Mouse (Mus musculus) inflammation-experienced regulatory T-cells, adult 6 months (primary cell): ENCODE data around the gene Gtpbp6. TPM values are rescaled to one million over a fixed set of nuclear protein-coding genes. Genes with fewer than 3 reads are reported as not detected.
"Not testable (repeated sequence)": the region's sequence is repeated elsewhere in the genome, so short reads cannot be mapped to it uniquely, and the experiment has no call there.

Experiments used
- ATAC-seq: one replicate; pipeline ENCODE4 v1.8.0; 2017
- polyA plus RNA-seq, 3 experiments: library from polyadenylated mRNA; unstranded; fragments of 100-300 nt; shearing (Covaris generic); gene quantifications; one replicate each; pipeline ENCODE4 v1.2.1; 2017

Gene Gtpbp6
- polyA plus RNA-seq, 3 experiments from 2014 or later, result 12.3 to 15.1 (median 13.5) TPM

DNA sequence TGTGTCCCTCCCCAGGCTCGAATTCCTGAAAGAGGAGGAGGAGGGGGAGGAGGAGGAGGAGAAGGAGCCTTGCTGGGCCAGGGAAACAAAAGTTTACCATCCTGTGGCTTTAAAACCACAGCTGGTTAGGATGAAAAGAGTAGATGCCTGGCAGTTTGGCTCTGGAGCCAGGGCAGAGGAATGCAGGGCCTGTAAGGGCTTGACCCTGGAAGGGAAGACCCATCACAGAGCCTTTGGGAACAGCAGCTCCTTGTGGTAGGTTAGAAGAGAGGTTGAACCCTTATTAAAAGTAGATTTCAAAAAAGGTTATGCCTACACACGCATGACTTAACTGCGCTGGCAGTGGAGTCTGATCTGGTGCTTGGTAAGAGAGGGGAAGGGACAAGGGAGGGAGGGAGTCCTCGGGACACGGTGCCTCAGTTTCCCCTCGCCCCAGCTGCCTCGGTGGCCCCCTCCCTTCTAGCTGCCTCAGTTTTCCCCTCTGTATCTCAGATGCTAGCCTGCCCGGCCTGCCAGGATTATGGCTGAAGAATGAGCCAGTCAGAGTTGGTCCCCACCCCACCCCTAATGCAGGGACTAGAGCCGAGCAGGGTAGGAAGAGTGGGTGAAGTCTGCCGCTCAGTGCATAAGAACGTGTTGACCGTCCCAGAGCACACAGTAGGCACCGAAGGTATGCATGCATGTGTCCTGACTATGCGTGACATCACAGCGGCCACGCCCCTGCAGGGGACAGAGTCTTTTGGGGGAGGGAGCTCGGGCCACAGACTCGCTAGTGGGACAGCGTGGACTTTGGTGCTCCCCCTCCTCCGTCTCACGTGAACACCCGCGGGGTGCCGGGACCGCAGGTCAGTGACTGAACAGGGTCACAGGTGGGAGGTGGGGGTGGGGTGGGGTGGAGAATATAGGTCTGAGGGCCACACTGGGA lies 8.1 kb downstream of the Gtpbp6 start, which contains the start of gene Plcxd1:
Gene Plcxd1 (plus strand): TSS at position 314 of the 925 bp plus-strand sequence.
- no peak for ATAC-seq

DNA sequence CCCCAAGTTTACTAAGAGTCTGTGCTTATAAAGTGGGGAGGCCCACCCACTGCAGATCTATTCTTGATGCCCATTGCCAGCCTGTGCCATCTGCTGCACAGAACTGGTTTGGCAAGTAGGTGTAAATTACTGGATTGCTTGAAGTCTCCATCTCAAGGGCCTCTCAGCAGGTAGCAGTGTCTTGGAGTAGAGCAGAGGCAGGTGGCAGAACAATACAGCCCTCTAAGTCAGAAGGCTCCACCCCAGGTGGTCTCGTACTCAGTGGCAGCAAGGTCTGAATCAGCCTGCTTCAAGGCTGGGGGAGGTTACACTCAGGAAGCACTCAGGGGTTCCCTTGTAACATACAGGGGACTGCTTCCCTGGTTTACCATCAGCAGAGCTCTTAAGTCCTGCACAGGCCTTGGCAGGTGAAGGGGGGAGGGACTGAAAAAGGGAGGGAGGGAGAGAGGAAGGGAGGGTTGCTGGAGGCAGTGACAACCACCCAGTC lies 9.0 kb downstream of the Gtpbp6 start:
- ATAC-seq, result no peak

DNA sequence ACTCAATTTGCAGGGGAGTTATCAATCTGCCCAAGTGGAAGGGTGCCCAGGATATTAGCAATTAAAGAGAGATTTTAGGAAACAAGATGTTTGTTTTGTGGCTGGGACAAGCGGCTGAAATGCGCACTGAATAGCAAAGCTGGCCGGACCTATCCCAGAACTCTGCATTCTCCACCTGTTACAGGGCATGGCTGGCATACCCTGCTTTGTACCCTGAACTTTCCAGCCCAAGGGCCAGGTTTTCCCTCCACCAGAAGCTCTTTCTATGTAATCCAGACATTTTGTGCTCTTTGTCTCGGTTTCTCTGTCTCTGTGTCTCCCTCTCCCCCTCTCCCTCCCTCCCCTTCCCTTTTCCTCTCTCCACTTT lies 13.2 kb downstream of the Gtpbp6 start:
- ATAC-seq, result no peak

DNA sequence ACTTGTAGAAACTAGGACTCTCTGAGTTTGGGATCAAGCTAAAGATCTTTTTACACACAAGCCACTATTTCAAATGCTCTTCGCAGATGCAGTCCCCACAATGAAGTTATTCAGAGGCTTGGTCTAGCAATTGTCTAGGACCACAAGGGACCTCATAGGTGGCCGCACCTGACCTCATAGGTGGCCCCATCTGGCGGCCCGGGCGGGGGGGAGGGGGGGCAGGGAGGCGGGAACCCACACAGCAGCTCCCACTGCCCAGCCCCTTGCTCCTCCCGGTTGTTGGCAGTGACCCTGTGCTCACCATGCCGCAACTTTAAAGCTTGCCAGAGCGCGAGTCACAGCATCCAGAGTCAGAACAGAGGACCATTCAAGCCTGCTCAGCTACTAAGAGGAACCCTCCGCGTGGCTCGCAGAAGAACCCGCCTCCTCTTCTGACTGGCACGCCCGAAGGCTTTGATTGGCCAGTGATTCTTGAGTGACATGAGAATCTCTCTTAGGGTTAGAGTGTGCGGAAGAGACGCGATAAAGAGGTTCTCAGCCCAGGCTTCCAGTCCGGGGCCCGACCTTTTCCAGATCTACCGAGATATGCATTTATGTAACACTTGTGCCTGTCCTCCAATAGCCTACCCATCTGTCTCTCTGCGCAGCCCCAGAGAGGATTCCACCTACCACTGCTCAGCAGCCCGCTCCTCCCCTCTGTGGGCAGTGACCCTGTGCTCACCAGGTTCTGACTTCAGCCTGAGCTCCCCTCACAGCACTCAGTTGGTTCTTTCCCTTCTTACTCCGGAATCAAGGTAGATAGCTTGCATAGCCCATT lies 13.8 kb downstream of the Gtpbp6 start, which contains the start of gene Gm35315:
Gene Gm35315 (minus strand): TSS at position 391 of the 817 bp plus-strand sequence.
- ATAC-seq, result peak; percentile 99

DNA sequence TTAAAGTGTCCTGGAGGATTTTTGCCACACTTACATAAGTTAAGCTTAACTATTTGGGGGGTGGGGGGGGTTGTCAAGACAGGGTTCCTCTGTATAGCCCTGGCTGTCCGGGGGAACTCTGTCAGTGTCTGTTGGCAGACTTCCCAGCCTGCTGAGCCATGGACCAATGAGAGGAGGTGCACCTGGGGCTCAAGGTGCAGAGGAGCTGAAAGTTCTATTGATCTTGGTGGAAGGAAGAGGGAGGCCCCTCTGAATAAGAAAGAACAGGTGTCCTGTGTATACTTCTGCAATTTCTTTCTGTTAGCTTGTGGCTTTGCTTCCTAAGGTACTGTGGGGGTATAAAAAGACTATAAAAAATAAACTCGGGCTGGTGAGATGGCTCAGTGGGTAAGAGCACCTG lies 16.5 kb downstream of the Gtpbp6 start:
- ATAC-seq, result no peak

DNA sequence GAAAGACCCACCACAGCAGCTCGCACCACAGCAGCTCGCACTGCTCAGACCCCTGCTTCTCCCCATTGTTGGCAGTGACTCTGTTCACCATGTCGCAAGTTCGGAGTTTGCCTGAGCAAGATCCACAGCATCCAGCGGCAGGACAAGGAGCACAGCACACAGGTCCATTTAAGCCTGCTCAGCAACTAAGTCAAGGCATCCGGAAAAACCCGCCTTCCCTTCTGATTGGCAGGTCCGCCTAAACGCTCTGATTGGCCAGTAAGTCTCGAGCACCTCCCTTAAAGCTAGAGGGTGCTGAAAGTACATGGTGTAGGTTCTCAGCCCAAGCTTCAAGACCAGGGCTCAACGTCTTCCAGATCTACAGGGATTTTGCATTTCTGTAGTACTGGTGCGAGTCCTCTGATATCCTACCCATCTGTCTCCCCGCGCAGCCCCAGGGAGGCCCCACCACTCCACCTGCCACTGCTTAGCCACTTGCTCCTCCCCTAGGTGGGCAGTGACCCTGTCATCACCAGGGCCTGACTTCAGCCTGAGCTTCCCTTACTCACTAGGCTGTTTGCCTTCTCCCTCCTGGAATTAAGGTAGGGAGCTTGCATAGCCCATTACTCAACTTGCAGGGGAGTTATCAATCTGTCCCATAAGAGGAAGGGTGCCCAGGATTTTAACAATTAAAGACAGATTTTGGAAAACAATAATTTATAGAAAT lies 21.7 kb downstream of the Gtpbp6 start:
- ATAC-seq, result no peak

DNA sequence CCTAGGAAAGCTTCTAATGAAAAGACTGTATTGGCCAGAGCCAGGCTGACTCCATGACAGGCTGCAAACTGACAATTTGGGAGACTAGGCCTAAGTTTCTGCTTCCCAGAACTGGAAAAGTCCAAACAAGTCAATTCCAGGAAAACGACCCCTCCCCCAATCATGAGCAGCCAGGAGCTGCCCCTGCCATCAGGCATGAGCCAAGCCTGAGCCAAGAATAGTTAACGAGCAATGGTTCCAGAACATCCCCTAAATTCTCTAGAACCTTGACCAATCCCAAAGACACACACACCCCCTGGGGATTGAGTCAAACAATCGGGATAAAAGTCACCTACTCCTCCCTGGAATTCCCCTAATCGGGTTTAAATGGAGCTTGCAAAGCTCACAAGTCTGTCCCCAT lies 25.0 kb downstream of the Gtpbp6 start:
- no peak for ATAC-seq

DNA sequence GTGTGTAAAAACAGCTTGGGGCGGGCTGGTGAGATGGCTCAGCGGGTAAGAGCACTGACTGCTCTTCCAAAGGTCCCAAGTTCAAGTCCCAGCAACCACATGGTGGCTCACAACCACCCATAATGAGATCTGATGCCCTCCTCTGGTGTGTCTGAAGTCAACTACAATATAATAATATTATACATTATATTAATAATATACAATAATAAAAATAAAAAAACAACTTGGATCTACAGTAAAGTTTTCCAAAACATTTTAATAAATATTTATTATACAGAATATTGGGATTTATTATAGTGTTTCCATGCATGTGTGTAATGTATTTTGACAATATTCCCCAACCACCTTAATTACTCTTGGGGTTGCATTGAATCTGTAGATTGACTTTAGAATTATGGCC lies 35.6 kb downstream of the Gtpbp6 start, which contains the start of gene Gm17655:
Gene Gm17655 (minus strand): TSS at position 101 of the 400 bp plus-strand sequence.
- not testable (repeated sequence) for ATAC-seq

DNA sequence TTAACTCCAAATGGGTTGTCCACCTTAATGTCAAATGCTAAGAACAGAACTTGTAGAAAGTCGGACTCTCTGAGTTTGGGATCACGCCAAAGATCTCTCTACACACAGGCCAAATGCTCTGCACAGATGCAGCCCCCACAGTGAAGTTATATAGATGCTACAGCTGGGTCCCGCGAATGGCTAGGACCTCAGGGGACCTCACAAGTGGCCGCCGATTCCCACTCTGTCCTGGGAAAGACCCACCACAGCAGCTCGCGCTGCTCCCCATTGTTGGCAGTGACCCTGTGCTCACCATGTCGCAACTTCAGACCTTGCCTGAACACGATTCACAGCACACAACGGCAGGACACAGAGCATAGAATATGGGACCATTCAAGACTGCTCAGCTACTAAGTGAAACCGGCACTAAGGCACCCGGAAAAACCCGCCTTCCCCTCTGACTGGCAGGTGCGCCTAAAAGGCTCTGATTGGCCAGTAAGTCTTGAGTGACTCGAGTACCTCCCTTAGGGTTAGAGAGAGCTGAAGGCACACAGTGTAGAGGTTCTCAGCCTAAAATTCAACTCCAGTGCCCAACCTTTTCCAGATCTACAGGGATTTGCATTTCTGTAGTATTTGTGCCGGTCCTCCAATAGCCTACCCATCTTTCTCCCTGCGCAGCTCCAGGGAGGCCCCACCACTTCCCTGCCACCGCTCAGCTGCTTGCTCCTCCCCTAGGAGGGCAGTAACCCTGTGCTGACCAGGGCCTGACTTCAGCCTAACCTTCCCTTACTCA lies 50.2 kb downstream of the Gtpbp6 start:
- ATAC-seq, result peak; percentile 100

Other genes starting within 250 kb of the Gtpbp6 start
- gene Gm15446, start 184.8 kb downstream of the Gtpbp6 start, polyA plus RNA-seq, result 10 to 100 TPM; 13.7 to 28.0 (median 26.3) TPM
- 10 to 100 TPM; 25.9 to 42.4 (median 29.8) TPM for gene Zfp932, start 111.7 kb downstream of the Gtpbp6 start, polyA plus RNA-seq
- gene Gm17655, start 35.7 kb downstream of the Gtpbp6 start, polyA plus RNA-seq, result 1 to 10 TPM; 5.6 to 9.1 (median 8.4) TPM
- 1 to 10 TPM; 1.2 to 2.9 (median 1.7) TPM for gene Gm35315, start 13.8 kb downstream of the Gtpbp6 start, polyA plus RNA-seq
- gene Plcxd1, start 8.2 kb downstream of the Gtpbp6 start, polyA plus RNA-seq, result 1 to 10 TPM in 1 of 3 experiments, under 1 TPM in 2; 0.54 to 1.7 (median 0.75) TPM
- gene Zfp605, start 1.9 kb upstream of the Gtpbp6 start, polyA plus RNA-seq, result 1 to 10 TPM; 2.7 to 4.5 (median 4.4) TPM
- gene Chfr, start 27.6 kb upstream of the Gtpbp6 start, polyA plus RNA-seq, result 10 to 100 TPM; 33.8 to 56.1 (median 45.1) TPM
- gene Golga3, start 68.5 kb upstream of the Gtpbp6 start, polyA plus RNA-seq, result 10 to 100 TPM; 18.9 to 22.7 (median 21.9) TPM
- 10 to 100 TPM; 15.5 to 19.4 (median 16.0) TPM for gene Ankle2, start 122.8 kb upstream of the Gtpbp6 start, polyA plus RNA-seq
- 10 to 100 TPM; 20.3 to 32.8 (median 29.9) TPM for gene Pgam5, start 161.7 kb upstream of the Gtpbp6 start, polyA plus RNA-seq
- gene Pxmp2, start 178.0 kb upstream of the Gtpbp6 start, polyA plus RNA-seq, result 1 to 10 TPM; 2.7 to 4.2 (median 3.1) TPM
- 10 to 100 TPM in 1 of 3 experiments, 1 to 10 TPM in 2; 4.2 to 16.9 (median 6.5) TPM for gene Pole, start 178.1 kb upstream of the Gtpbp6 start, polyA plus RNA-seq
- gene P2rx2, start 235.0 kb upstream of the Gtpbp6 start, polyA plus RNA-seq, result not detected
- gene Lrcol1, start 236.5 kb upstream of the Gtpbp6 start, polyA plus RNA-seq, result under 1 TPM in 1 of 3 experiments, not detected in 2; 0.49 TPM